Mouse (Mus musculus) neural tube, embryonic 11.5 days (tissue): ENCODE measurements around the gene Kcns1. TPM values are rescaled to one million over a fixed set of nuclear protein-coding genes. Genes with fewer than 3 reads are reported as not detected.

Experiments used
- ATAC-seq: fragments of 200-750 bp; cut with Nextera tagmentation; 2 replicates; pipeline ENCODE4 v1.8.0; 2017; ENCODE audit warnings: moderate number of reproducible peaks, mild to moderate bottlenecking, moderate TSS enrichment, moderate library complexity; ENCODE audit not compliant: insufficient read depth, low FRiP score, low TSS enrichment
- DNase-seq: peaks from one replicate; pipeline ENCODE4 v3.0.0-alpha.2; 2015; ENCODE audit warnings: low spot score
- H3K27ac ChIP-seq: fragments of 300-500 bp; sonication (generic); 2 replicates; pipeline ENCODE4 v1.5.1; 2014; ENCODE audit warnings: low read depth, mild to moderate bottlenecking, low read length
- H3K27me3 ChIP-seq: fragments of 300-500 bp; sonication (generic); 2 replicates; pipeline ENCODE4 v1.6.1; 2014; ENCODE audit warnings: mild to moderate bottlenecking, low read length, mixed read lengths; ENCODE audit not compliant: control insufficient read depth, insufficient read depth
- H3K36me3 ChIP-seq: fragments of 300-500 bp; sonication (generic); 2 replicates; pipeline ENCODE4 v1.6.1; 2014; ENCODE audit warnings: mild to moderate bottlenecking, low read length, moderate library complexity, mixed read lengths; ENCODE audit not compliant: control insufficient read depth, insufficient read depth
- H3K4me1 ChIP-seq: fragments of 300-500 bp; sonication (generic); 2 replicates; pipeline ENCODE4 v1.6.1; 2014; ENCODE audit warnings: low read length, mixed read lengths; ENCODE audit not compliant: control insufficient read depth, insufficient read depth
- H3K4me2 ChIP-seq: fragments of 300-500 bp; sonication (generic); 2 replicates; pipeline ENCODE4 v1.6.1; 2014; ENCODE audit warnings: low read depth, mild to moderate bottlenecking, moderate library complexity
- H3K4me3 ChIP-seq: fragments of 300-500 bp; sonication (generic); 2 replicates; pipeline ENCODE4 v1.5.1; 2014; ENCODE audit warnings: low read depth, low read length
- H3K9ac ChIP-seq: fragments of 300-500 bp; sonication (generic); 2 replicates; pipeline ENCODE4 v1.6.1; 2014; ENCODE audit warnings: mild to moderate bottlenecking, low read length
- H3K9me3 ChIP-seq: fragments of 300-500 bp; sonication (generic); 2 replicates; pipeline ENCODE4 v1.6.1; 2016; ENCODE audit warnings: low read length; ENCODE audit not compliant: control insufficient read depth
- WGBS: fragments of 180-500 bp; shearing (Covaris S2); extraction: QIAGEN DNeasy Blood & Tissue Kit; methylation state at CpG from one replicate; pipeline ENCODE4 v1.1.7; 2014; 5-methylcytosine and 5-hydroxymethylcytosine counted together
- polyA plus RNA-seq: library from polyadenylated mRNA; unstranded; fragments of >200 nt; fragmentation: Nextera tagmentation; extraction: Ambion mirVana; gene quantifications from 2 replicates; pipeline ENCODE4 v1.2.1, GENCODE M21; 2014

The Kcns1 gene
- polyA plus RNA-seq, 1 experiment from 2014 or later: 0.21 TPM

GRCm38 (mm10) chr2:164142021-164142420 lies 28.9 kb downstream of the Kcns1 start:
- Histone ChIP-seq H3K27me3 (no peaks in the 10 kb centered on the region), H3K4me1 (no peaks in the 10 kb centered on the region; the same call in 1 of the 2 replicates), H3K9me3 (no peaks in the 10 kb centered on the region), H3K9ac (no peak overlapping the region), H3K4me2 (no peak overlapping the region), H3K36me3 (no peaks in the 10 kb centered on the region), H3K4me3 (no peak overlapping the region), H3K27ac (no peak overlapping the region)
- WGBS: 76% methylated on average over 10 of the region's 10 CpGs
- DNase-seq (no peak), ATAC-seq (no peak)

DNA sequence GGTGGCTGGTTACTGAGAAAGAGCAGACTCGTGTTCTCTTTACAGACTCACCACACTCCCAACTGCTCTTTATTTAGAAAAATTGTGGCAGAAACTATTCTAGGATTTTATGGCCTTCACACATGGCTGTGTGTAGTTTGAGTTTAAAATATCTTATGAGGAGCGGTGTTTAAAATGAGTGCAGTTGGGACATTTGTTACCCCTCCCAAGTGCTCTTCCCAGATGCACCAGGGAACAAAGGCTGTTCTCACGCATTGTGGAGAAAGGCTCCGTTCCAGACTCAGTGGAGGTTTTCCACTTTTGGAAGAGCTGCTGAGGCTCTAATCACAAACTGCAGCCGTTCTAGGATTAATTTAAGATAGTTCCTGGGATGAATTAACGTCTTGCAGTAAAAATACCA lies 33.2 kb downstream of the Kcns1 start:
- no peaks in the 10 kb centered on the region for H3K4me1 ChIP-seq
- no peaks in the 10 kb centered on the region; the same call in 1 of the 2 replicates for H3K36me3 ChIP-seq
- H3K9ac ChIP-seq: no peak overlapping the region
- H3K4me2 ChIP-seq: no peak overlapping the region
- 68% methylated on average over 6 of the region's 6 CpGs for WGBS
- DNase-seq (no peak), ATAC-seq (no peak)
- no peak overlapping the region for H3K27ac ChIP-seq
- no peaks in the 10 kb centered on the region for H3K9me3 ChIP-seq
- H3K4me3 ChIP-seq: no peak overlapping the region
- no peaks in the 10 kb centered on the region for H3K27me3 ChIP-seq

DNA sequence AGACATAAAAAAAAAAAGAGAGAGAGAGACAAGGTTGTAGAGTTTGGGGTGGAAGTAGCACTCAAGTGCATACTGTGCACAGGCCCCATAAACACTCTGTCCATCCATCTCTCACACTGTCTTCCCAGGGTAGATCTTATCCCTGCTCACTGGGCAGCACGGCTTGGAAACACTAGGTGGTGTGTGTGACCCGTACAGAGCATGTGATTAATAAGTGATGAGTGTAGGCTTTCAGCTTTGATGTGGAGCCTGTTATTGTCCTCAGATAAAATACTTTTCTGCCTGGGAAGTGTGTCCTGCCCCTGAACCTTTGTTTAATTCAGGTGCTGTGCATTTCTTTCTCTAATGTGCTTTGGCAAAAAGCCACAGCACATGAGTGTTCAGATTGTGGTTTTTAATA lies 34.5 kb downstream of the Kcns1 start:
- no peak overlapping the region for H3K9ac ChIP-seq
- H3K4me1 ChIP-seq: no peaks in the 10 kb centered on the region
- WGBS: 46% methylated on average over 2 of the region's 2 CpGs
- no peak for ATAC-seq
- DNase-seq: no peak
- no peaks in the 10 kb centered on the region for H3K9me3 ChIP-seq
- H3K4me2 ChIP-seq: no peak overlapping the region
- H3K27ac ChIP-seq: no peak overlapping the region
- H3K4me3 ChIP-seq: no peak overlapping the region
- H3K36me3 ChIP-seq: no peaks in the 10 kb centered on the region; the same call in 1 of the 2 replicates
- H3K27me3 ChIP-seq: no peaks in the 10 kb centered on the region

DNA sequence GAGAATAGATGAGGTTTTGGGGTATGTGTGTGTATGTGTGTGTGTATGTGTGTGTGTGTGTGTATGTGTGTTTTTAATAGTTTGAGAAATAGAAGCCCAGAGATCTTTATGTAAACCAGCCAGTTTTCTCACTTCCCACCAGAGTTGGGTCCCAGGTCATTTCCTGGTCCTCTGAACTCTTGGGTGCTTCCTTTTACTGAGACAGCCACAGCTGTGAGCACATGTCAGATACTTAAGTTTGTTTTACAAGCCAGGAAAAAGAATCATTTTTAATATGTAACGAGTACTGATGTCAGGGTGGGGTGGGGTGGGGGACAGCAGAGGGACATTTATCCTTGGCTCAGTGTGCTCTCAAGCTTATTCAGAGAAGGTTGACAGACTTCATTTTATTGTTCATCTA lies 35.5 kb downstream of the Kcns1 start:
- no peak for DNase-seq
- no peaks in the 10 kb centered on the region for H3K9me3 ChIP-seq
- no peak overlapping the region for H3K27ac ChIP-seq
- no peak for ATAC-seq
- no peaks in the 10 kb centered on the region for H3K4me1 ChIP-seq
- H3K4me3 ChIP-seq: no peak overlapping the region
- no peak overlapping the region for H3K9ac ChIP-seq
- no peaks in the 10 kb centered on the region for H3K27me3 ChIP-seq
- 86% methylated on average over 1 of the region's 1 CpGs for WGBS
- H3K36me3 ChIP-seq: no peaks in the 10 kb centered on the region; the same call in 1 of the 2 replicates
- H3K4me2 ChIP-seq: no peak overlapping the region

DNA sequence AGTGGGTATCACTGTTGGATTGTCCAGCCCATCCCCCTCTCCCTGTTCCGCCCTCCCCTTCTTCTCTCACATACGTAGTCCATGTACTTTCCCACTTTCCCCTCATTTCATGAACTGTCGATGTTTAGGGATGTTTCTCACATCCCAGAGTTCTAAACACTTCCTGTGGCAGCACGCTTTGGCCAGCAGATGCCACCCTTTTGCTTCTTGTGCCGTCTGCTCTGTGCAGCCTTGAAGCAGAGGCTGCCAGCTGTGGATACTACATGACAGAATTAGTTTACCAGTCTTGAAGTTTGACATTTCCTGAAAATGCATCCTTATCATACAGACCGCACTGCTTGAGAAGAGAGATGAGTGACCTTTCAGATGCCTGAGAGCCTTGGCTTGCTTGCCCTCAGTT lies 36.4 kb downstream of the Kcns1 start:
- H3K36me3 ChIP-seq: no peaks in the 10 kb centered on the region; the same call in 1 of the 2 replicates
- no peak overlapping the region for H3K4me3 ChIP-seq
- no peaks in the 10 kb centered on the region for H3K4me1 ChIP-seq
- ATAC-seq: no peak
- H3K9ac ChIP-seq: no peak overlapping the region
- H3K27ac ChIP-seq: no peak overlapping the region
- 82% methylated on average over 6 of the region's 6 CpGs for WGBS
- H3K9me3 ChIP-seq: no peaks in the 10 kb centered on the region
- H3K4me2 ChIP-seq: no peak overlapping the region
- DNase-seq: no peak
- no peaks in the 10 kb centered on the region for H3K27me3 ChIP-seq

GRCm38 (mm10) chr2:164131586-164131985 lies 39.3 kb downstream of the Kcns1 start:
- WGBS: 96% methylated on average over 1 of the region's 1 CpGs
- Histone ChIP-seq H3K27ac (no peak overlapping the region), H3K36me3 (no peaks in the 10 kb centered on the region; the same call in 1 of the 2 replicates), H3K4me1 (no peaks in the 10 kb centered on the region), H3K9me3 (no peaks in the 10 kb centered on the region), H3K27me3 (no peaks in the 10 kb centered on the region), H3K9ac (no peak overlapping the region), H3K4me2 (no peak overlapping the region), H3K4me3 (no peak overlapping the region)
- ATAC-seq: no peak
- no peak for DNase-seq

DNA sequence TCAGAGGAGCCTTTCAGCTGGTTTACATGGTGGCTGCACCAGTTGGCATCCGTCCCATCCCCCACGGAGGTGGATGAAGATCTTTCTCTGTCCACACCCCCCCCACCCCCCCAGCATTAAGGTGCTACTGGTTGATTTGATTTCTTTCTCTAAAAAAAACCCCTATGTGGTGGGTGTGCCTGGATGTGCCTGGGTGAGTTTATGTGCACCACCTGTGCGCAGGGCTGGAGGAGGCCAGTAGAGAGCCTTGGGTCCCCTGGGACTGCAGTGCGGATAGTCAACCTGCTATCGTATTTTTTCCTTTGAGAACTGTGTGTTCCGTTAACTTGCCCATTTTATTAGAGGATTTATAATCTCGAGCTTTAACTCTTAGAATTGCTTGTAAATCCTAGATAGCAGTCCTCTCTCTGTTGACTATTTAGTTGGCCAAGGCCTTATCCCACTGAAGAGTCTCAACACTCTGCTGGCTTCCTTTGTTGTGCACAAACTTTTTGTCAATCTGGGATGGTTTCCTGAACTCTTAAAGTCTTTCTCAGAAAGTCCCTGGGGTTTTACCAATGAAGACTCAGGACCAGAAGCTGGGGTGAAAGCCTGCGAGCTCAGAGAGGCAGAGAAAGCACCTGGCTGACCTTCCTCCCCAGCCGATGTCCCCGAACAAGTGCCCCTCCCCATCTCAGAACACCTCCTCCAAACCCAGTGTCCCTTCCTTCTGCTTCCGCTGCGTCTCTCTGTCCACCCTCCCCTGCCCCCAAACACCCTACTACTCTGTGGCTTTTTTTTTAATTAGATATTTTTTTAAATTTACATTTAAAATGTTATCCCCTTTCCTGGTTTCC lies 42.1 kb downstream of the Kcns1 start:
- WGBS: 91% methylated on average over 12 of the region's 12 CpGs

DNA sequence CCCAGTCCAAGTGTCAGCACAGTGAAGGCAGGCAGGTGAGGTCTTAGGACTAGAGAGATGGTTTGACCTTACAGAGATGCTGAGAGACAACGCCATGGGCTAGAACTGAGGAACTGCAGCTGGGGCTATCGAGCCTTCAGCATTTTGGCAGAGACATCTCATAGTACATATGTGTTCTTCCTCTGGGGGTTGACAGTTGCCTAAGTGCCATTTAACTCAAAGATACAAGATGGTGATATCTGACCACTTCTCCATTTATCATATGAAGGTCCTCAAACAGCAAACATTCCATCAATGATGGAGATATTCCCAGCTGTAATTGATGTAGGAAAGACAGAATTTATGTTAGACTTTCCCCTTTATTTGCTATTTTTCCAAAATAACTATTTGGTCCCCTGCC lies 43.6 kb downstream of the Kcns1 start:
- H3K9me3 ChIP-seq: no peaks in the 10 kb centered on the region
- DNase-seq (no peak), ATAC-seq (no peak)

More for the DNA sequence above, 42.1 kb downstream of the Kcns1 start:
- no peak overlapping the region for H3K27ac ChIP-seq
- H3K4me2 ChIP-seq: no peak overlapping the region
- H3K9me3 ChIP-seq: no peaks in the 10 kb centered on the region
- H3K27me3 ChIP-seq: no peaks in the 10 kb centered on the region
- H3K9ac ChIP-seq: no peak overlapping the region
- no peak overlapping the region for H3K4me3 ChIP-seq
- H3K4me1 ChIP-seq: no peaks in the 10 kb centered on the region
- H3K36me3 ChIP-seq: no peaks in the 10 kb centered on the region
- ATAC-seq (no peak), DNase-seq (no peak)

GRCm38 (mm10) chr2:164126533-164126955 lies 44.4 kb downstream of the Kcns1 start:
- H3K4me2 ChIP-seq: no peak overlapping the region
- no peak overlapping the region for H3K27ac ChIP-seq
- H3K9ac ChIP-seq: no peak overlapping the region
- H3K36me3 ChIP-seq: no peaks in the 10 kb centered on the region
- H3K27me3 ChIP-seq: no peaks in the 10 kb centered on the region
- no peaks in the 10 kb centered on the region for H3K4me1 ChIP-seq
- DNase-seq: no peak
- no peak for ATAC-seq
- H3K9me3 ChIP-seq: no peaks in the 10 kb centered on the region
- WGBS: 71% methylated on average over 13 of the region's 13 CpGs
- H3K4me3 ChIP-seq: no peak overlapping the region

More for the DNA sequence above, 43.6 kb downstream of the Kcns1 start:
- 93% methylated on average over 2 of the region's 2 CpGs for WGBS
- Histone ChIP-seq H3K4me1 (no peaks in the 10 kb centered on the region), H3K9ac (no peak overlapping the region), H3K27me3 (no peaks in the 10 kb centered on the region), H3K27ac (no peak overlapping the region), H3K36me3 (no peaks in the 10 kb centered on the region), H3K4me2 (no peak overlapping the region), H3K4me3 (no peak overlapping the region)
